ENCODE assay signal across 13 mouse cellular contexts in the genomic region with DNA sequence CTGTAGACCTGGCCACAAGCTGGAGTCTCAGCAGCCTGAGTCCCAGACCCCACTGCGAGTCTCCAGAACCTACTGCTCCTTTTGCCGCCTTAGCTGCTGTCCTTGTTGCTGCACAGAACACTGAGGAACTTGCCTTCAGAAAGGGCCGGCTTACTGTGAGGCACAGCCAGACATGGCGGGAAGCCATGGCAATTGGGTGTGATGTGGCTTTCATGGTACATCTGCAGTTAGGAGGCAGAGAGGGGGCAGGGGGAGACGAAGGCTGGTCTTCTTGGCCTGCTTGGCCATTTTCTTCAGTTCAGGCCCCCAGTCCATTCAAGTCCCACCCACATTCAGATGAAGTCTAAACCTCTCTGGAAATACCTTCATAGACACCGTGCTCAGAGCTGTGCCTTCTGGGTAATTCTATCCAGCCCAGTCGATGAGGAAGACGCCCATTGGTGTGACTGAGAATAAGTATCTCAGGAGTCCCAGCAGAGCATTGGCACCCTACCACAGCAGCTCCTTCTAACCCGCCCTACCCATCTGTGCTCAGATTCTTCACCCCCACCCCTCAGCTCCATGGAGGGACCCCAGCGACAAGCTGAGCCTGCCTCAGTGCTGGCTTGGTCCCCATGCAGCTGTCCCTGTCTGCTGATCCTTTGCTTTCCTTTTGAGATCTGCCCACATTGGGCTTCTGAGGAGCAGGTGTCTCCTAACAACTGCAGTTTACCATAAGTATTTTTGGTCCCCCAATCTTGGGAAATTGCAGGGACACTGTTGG. TPM values are rescaled to one million over a fixed set of nuclear protein-coding genes. Genes with fewer than 3 reads are reported as not detected.
DNase-seq lines count a peak whose midpoint lies in the region; ATAC-seq and TF ChIP-seq lines count a peak whose summit lies in the region.
"Had no signal": no experiment of that assay in that cellular context is flagged by ENCODE, and none has a peak within 500 bp of the region (broad histone marks: within the 10 kb centered on the region; RNA-seq: fewer than 3 reads in every experiment).

No protein-coding gene starts in this region.

- peak; percentile 34; the same call in 1 of the 2 replicates for ATAC-seq in forebrain, embryonic 16.5 days
- ATAC-seq in megakaryocyte progenitor cell, adult 5-6 weeks (replicated peaks; ENCODE audit: poor library complexity): no peak

- H3K9me3 ChIP-seq in forebrain, embryonic 16.5 days (ENCODE audit: control insufficient read depth, low read length): no peaks in the 10 kb centered on the region
- H3K9me3 ChIP-seq: kidney, embryonic 15.5 days had no signal

- H3K4me3 ChIP-seq in layer of hippocampus, adult 2 months: no peak overlapping the region
- H3K4me3 ChIP-seq in forebrain, embryonic 16.5 days (replicated peaks; ENCODE audit: low read length): no peak overlapping the region
- H3K4me3 ChIP-seq: heart, adult 2 months; kidney, embryonic 15.5 days had no signal

- H3K27me3 ChIP-seq in forebrain, embryonic 16.5 days (replicated peaks; ENCODE audit: control insufficient read depth, insufficient read depth, low read length): no peaks in the 10 kb centered on the region
- H3K27me3 ChIP-seq: kidney, embryonic 15.5 days had no signal

- 67% methylated on average over 10 of the region's 10 CpGs for WGBS in forebrain, embryonic 16.5 days

- no peak for TF ChIP-seq POLR2A in brain, embryonic 14.5 days (IDR thresholded peaks at IDR 0.05; ENCODE audit: borderline replicate concordance, extremely low read depth, insufficient read depth, insufficient read length, poor library complexity, severe bottlenecking)

- DNase-seq in layer of hippocampus, adult 2 months (ENCODE audit: low spot score in 2 of 2): peak in 1 of 2 experiments; percentile 44
- no peak for DNase-seq in layer of hippocampus, adult 9-10 months (ENCODE audit: low spot score)
- peak; percentile 78 for DNase-seq in brain, embryonic 14.5 days (ENCODE audit: low read depth)
- peak; percentile 43 for DNase-seq in right cerebral cortex, adult 18-20 months
- DNase-seq in lung, postnatal 4 days: no peak
- DNase-seq: heart, adult 2 months; liver; lung, postnatal 36 days had no signal

- H3K36me3 ChIP-seq in forebrain, embryonic 16.5 days (ENCODE audit: control insufficient read depth, insufficient read depth): no peaks in the 10 kb centered on the region
- H3K36me3 ChIP-seq: kidney, embryonic 15.5 days had no signal

- H3K4me2 ChIP-seq in forebrain, embryonic 16.5 days (ENCODE audit: low read length): no peak overlapping the region
- H3K4me2 ChIP-seq: kidney, embryonic 15.5 days had no signal

- H3K27ac ChIP-seq in layer of hippocampus, adult 2 months: peak overlapping the region; percentile 49
- peak overlapping the region; percentile 52; the same call in 1 of the 2 replicates for H3K27ac ChIP-seq in forebrain, embryonic 16.5 days (ENCODE audit: low read length)
- H3K27ac ChIP-seq: heart, adult 2 months; kidney, embryonic 15.5 days had no signal

- no peak for TF ChIP-seq CTCF in layer of hippocampus, adult 2 months (conservative IDR thresholded peaks at IDR 0.05)
- no peak for TF ChIP-seq CTCF in brain, embryonic 14.5 days (IDR thresholded peaks at IDR 0.05; ENCODE audit: borderline replicate concordance, extremely low read depth, insufficient read depth, insufficient read length)

- H3K4me1 ChIP-seq in forebrain, embryonic 16.5 days (replicated peaks; ENCODE audit: control insufficient read depth, insufficient read depth, low read length): peaks cover 30% of the 10 kb centered on the region

- no peak overlapping the region for H3K9ac ChIP-seq in forebrain, embryonic 16.5 days (replicated peaks; ENCODE audit: low read depth, low read length)
- H3K9ac ChIP-seq: kidney, embryonic 15.5 days had no signal

RNA-seq across cellular contexts. Expression of a gene that starts 24.2 kb away (rescaled TPM):
- total RNA-seq in layer of hippocampus, adult 2 months (2021): not detected
- polyA plus RNA-seq in brain, embryonic 14.5 days (2012; rRNA removed): not detected in 2 replicates
- not detected in 2 replicates for polyA plus RNA-seq in forebrain, embryonic 16.5 days (2015; fragmentation: Nextera tagmentation; extraction: Ambion mirVana)
- total RNA-seq in megakaryocyte progenitor cell, adult 5-6 weeks (2015): not detected in 2 replicates
- not detected in 2 replicates for total RNA-seq in megakaryocyte progenitor cell, adult 5-6 weeks (2017)
- total RNA-seq: common myeloid progenitor, adult 5-6 weeks; heart, adult 2 months; heart, postnatal 25 days had no signal
- polyA plus RNA-seq: heart, adult 2 months; kidney, embryonic 15.5 days had no signal

RNA-seq across cellular contexts. Expression of a gene that starts 30.1 kb away (rescaled TPM):
- 10 to 100 TPM; 80.3 to 84.6 TPM for total RNA-seq in layer of hippocampus, adult 2 months (2021)
- 13.1 and 26.0 TPM in 2 replicates for polyA plus RNA-seq in brain, embryonic 14.5 days (2012; rRNA removed)
- 16.3 and 25.1 TPM in 2 replicates for polyA plus RNA-seq in forebrain, embryonic 16.5 days (2015; fragmentation: Nextera tagmentation; extraction: Ambion mirVana)
- total RNA-seq in megakaryocyte progenitor cell, adult 5-6 weeks (2015): 17.0 and 18.6 TPM in 2 replicates
- total RNA-seq in megakaryocyte progenitor cell, adult 5-6 weeks (2017): 18.7 and 21.8 TPM in 2 replicates

RNA-seq across cellular contexts. Expression of a gene that starts 35.7 kb away (rescaled TPM):
- 1 to 10 TPM; 3.8 to 4.2 TPM for total RNA-seq in layer of hippocampus, adult 2 months (2021)
- polyA plus RNA-seq in brain, embryonic 14.5 days (2012; rRNA removed): 2.3 and 2.4 TPM in 2 replicates
- 0.56 and 0.94 TPM in 2 replicates for polyA plus RNA-seq in forebrain, embryonic 16.5 days (2015; fragmentation: Nextera tagmentation; extraction: Ambion mirVana)
- total RNA-seq in megakaryocyte progenitor cell, adult 5-6 weeks (2015): not detected in 2 replicates
- not detected in 2 replicates for total RNA-seq in megakaryocyte progenitor cell, adult 5-6 weeks (2017)
- total RNA-seq: common myeloid progenitor, adult 5-6 weeks had no signal

Comparison
In these comparisons a context has a peak if more than half of its experiments do, and no peak if none do; other contexts are left out.
1. DNase-seq: peak in brain, embryonic 14.5 days (single experiment) and right cerebral cortex, adult 18-20 months (single experiment); none in layer of hippocampus, adult 9-10 months (single experiment) and lung, postnatal 4 days (0 of 2).
2. RNA of a gene that starts 35.7 kb away (total RNA-seq): 3.8 to 4.2 TPM in layer of hippocampus, adult 2 months; not detected in megakaryocyte progenitor cell, adult 5-6 weeks; every median in the first group is over 4 times any median in the second.